ENCODE assay signal across 38 mouse cellular contexts in genomic region chr3:107688236-107688635, GRCm38 (mm10). TPM values are rescaled to one million over a fixed set of nuclear protein-coding genes. Genes with fewer than 3 reads are reported as not detected.
DNase-seq lines count a peak whose midpoint lies in the region; ATAC-seq and TF ChIP-seq lines count a peak whose summit lies in the region.
"Had no signal": no experiment of that assay in that cellular context is flagged by ENCODE, and none has a peak within 500 bp of the region (broad histone marks: within the 10 kb centered on the region; RNA-seq: fewer than 3 reads in every experiment).

No protein-coding gene starts in this region.

- H3K4me3 ChIP-seq in heart, postnatal 0 days (ENCODE audit: low read depth, low read length), result no peak overlapping the region
- no peak overlapping the region for H3K4me3 ChIP-seq in myocyte
- no peak overlapping the region for H3K4me3 ChIP-seq in forebrain, embryonic 11.5 days (ENCODE audit: low read depth, low read length)
- H3K4me3 ChIP-seq: embryonic facial prominence, embryonic 12.5 days; forebrain, embryonic 10.5 days; heart, embryonic 13.5 days; hindbrain, embryonic 12.5 days; limb, embryonic 10.5 days; limb, embryonic 15.5 days had no signal

- ATAC-seq in heart, postnatal 0 days (ENCODE audit: insufficient read depth, low read depth), result no peak
- no peak for ATAC-seq in forebrain, embryonic 11.5 days (replicated peaks; ENCODE audit: low FRiP score)
- ATAC-seq: forebrain, embryonic 16.5 days; intestine, embryonic 16.5 days; Patski had no signal

- no peaks in the 10 kb centered on the region for H3K27me3 ChIP-seq in heart, postnatal 0 days (ENCODE audit: control insufficient read depth, insufficient read depth, low read length)
- no peaks in the 10 kb centered on the region for H3K27me3 ChIP-seq in myocyte (ENCODE audit: control insufficient read depth, insufficient read depth, insufficient read length)
- H3K27me3 ChIP-seq in forebrain, embryonic 11.5 days (ENCODE audit: control insufficient read depth, insufficient read depth, low read length), result no peaks in the 10 kb centered on the region
- H3K27me3 ChIP-seq: embryonic facial prominence, embryonic 12.5 days; heart, embryonic 13.5 days; hindbrain, embryonic 12.5 days; limb, embryonic 15.5 days; Patski had no signal

- intact Hi-C loops in heart, postnatal 36 days (cut with DNase I), result no loop called here

- no peak overlapping the region for H3ac ChIP-seq in myocyte (ENCODE audit: control insufficient read depth, insufficient read length)

- no peak for TF ChIP-seq POLR2A in myocyte (IDR thresholded peaks at IDR 0.05; ENCODE audit: insufficient read length, low read depth)

- H3K9me3 ChIP-seq in heart, postnatal 0 days (replicated peaks; ENCODE audit: control insufficient read depth, low read length), result no peaks in the 10 kb centered on the region
- no peaks in the 10 kb centered on the region for H3K9me3 ChIP-seq in forebrain, embryonic 11.5 days (ENCODE audit: control insufficient read depth, low read length)
- H3K9me3 ChIP-seq: embryonic facial prominence, embryonic 12.5 days; forebrain, embryonic 10.5 days; G1E; heart, embryonic 13.5 days; hindbrain, embryonic 12.5 days; limb, embryonic 10.5 days; limb, embryonic 15.5 days had no signal

- no peak for TF ChIP-seq EP300 in heart, postnatal 0 days (IDR thresholded peaks at IDR 0.05; ENCODE audit: low read depth)

- 0 out of 2 replicates have a peak overlapping the region, but pooled peaks have one; percentile 1 for H3K27ac ChIP-seq in heart, postnatal 0 days (ENCODE audit: low read depth)
- H3K27ac ChIP-seq in forebrain, embryonic 11.5 days (ENCODE audit: low read depth, low read length), result no peak overlapping the region
- H3K27ac ChIP-seq: embryonic facial prominence, embryonic 12.5 days; forebrain, embryonic 10.5 days; heart, embryonic 13.5 days; hindbrain, embryonic 12.5 days; limb, embryonic 10.5 days; limb, embryonic 15.5 days; liver, embryonic 14.5 days had no signal

- H3K9ac ChIP-seq in heart, postnatal 0 days (replicated peaks; ENCODE audit: low read depth, low read length), result no peak overlapping the region
- no peak overlapping the region for H3K9ac ChIP-seq in forebrain, embryonic 11.5 days (ENCODE audit: low read length)
- H3K9ac ChIP-seq: embryonic facial prominence, embryonic 12.5 days; heart, embryonic 13.5 days; hindbrain, embryonic 12.5 days; limb, embryonic 15.5 days; liver, embryonic 14.5 days; lung, embryonic 14.5 days had no signal

- WGBS in heart, postnatal 0 days, result 28% methylated on average over 1 of the region's 1 CpGs
- 86% methylated on average over 1 of the region's 1 CpGs for WGBS in forebrain, embryonic 11.5 days

- peaks cover 38% of the 10 kb centered on the region for H3K4me1 ChIP-seq in heart, postnatal 0 days (ENCODE audit: control insufficient read depth, insufficient read depth)
- peaks cover 3% of the 10 kb centered on the region; the same call in 1 of the 2 replicates for H3K4me1 ChIP-seq in forebrain, embryonic 11.5 days (replicated peaks; ENCODE audit: control insufficient read depth, insufficient read depth, low read length)

- no peaks in the 10 kb centered on the region for H3K36me3 ChIP-seq in heart, postnatal 0 days (replicated peaks; ENCODE audit: control insufficient read depth, insufficient read depth, low read length)
- no peaks in the 10 kb centered on the region for H3K36me3 ChIP-seq in myocyte (ENCODE audit: control insufficient read depth, insufficient read depth)
- no peaks in the 10 kb centered on the region for H3K36me3 ChIP-seq in forebrain, embryonic 11.5 days (ENCODE audit: control insufficient read depth, insufficient read depth, low read length)
- H3K36me3 ChIP-seq: embryonic facial prominence, embryonic 12.5 days; heart, embryonic 13.5 days; hindbrain, embryonic 12.5 days; limb, embryonic 15.5 days had no signal

- peaks cover 100% of the 10 kb centered on the region for H3K79me2 ChIP-seq in myocyte (ENCODE audit: control insufficient read depth, insufficient read depth)

- TF ChIP-seq CTCF in heart, postnatal 0 days (IDR thresholded peaks at IDR 0.05; ENCODE audit: low read depth), result no peak

- peak; percentile 41 for DNase-seq in adrenal gland, adult 2 months
- DNase-seq in adrenal gland, adult 8-10 months, result no peak
- DNase-seq in heart, postnatal 0 days (ENCODE audit: low spot score), result no peak
- no peak for DNase-seq in heart, postnatal 36 days
- peak; percentile 72 for DNase-seq in 3T3-L1 (ENCODE audit: low read depth, low spot score)
- DNase-seq in forebrain, embryonic 11.5 days (ENCODE audit: low spot score), result no peak
- DNase-seq: cerebellum, adult 9-11 months; embryo, embryonic 11 days; kidney, postnatal 14 days; lung, embryonic 14.5 days; lung, postnatal 14 days; midbrain, embryonic 14.5 days; right cerebral cortex, postnatal 25 days; spleen, adult 18-20 months; thymus, postnatal 14 days had no signal

- H3K4me2 ChIP-seq in heart, postnatal 0 days (ENCODE audit: low read depth, low read length), result no peak overlapping the region
- H3K4me2 ChIP-seq in myocyte (ENCODE audit: low read depth), result peak overlapping the region; percentile 9
- H3K4me2 ChIP-seq in forebrain, embryonic 11.5 days (ENCODE audit: low read depth, low read length, severe bottlenecking), result no peak overlapping the region
- H3K4me2 ChIP-seq: embryonic facial prominence, embryonic 12.5 days; heart, embryonic 13.5 days; hindbrain, embryonic 12.5 days; limb, embryonic 15.5 days; lung, embryonic 14.5 days had no signal

TF ChIP-seq in myocyte, 11 proteins besides CTCF, POLR2A, EP300 and RAD21:
- TF ChIP-seq REST (IDR thresholded peaks at IDR 0.05; ENCODE audit: insufficient read depth, insufficient read length) (no peak), MYOD1 (IDR thresholded peaks at IDR 0.05; ENCODE audit: control insufficient read depth in 1 of 3, insufficient read length in 2 of 3, low read depth in 2 of 3) (no peak), MYOG (IDR thresholded peaks at IDR 0.05; ENCODE audit: control insufficient read depth in 1 of 3, insufficient read depth in 1 of 3, insufficient read length in 2 of 3, low read depth in 2 of 3) (no peak), TCF3 (IDR thresholded peaks at IDR 0.05; ENCODE audit: insufficient read length, low read depth) (no peak), SRF (IDR thresholded peaks at IDR 0.05; ENCODE audit: control insufficient read depth, insufficient read length, low read depth) (no peak), E2F4 (IDR thresholded peaks at IDR 0.05; ENCODE audit: insufficient read depth) (no peak), USF1 (IDR thresholded peaks at IDR 0.05; ENCODE audit: low read depth) (no peak), POLR2AphosphoS2 (IDR thresholded peaks at IDR 0.05; ENCODE audit: insufficient read length, low read depth) (no peak), MAX (IDR thresholded peaks at IDR 0.05; ENCODE audit: low read depth) (no peak), CEBPB (IDR thresholded peaks at IDR 0.05; ENCODE audit: insufficient read depth, poor library complexity, severe bottlenecking) (no peak), TCF12 (IDR thresholded peaks at IDR 0.05; ENCODE audit: insufficient read depth, poor library complexity, severe bottlenecking) (no peak)

RNA-seq across cellular contexts. Expression of gene Ahcyl1, which starts 8.1 kb away (rescaled TPM):
- total RNA-seq in adrenal gland, adult 2 months (2021), result 100 to 1,000 TPM; 218 to 230 TPM
- polyA plus RNA-seq in adrenal gland, adult 2 months (2012; rRNA removed), result 33.9 and 37.0 TPM in 2 replicates
- total RNA-seq in adrenal gland, adult 8-10 months (2022), result 100 to 1,000 TPM; 213 to 241 (median 234) TPM
- 19.2 and 32.0 TPM in 2 replicates for total RNA-seq in heart, postnatal 0 days (2014; rRNA removed; ENCODE audit: low replicate concordance)
- polyA plus RNA-seq in heart, postnatal 0 days (2015; fragmentation: Nextera tagmentation; extraction: Ambion mirVana), result 39.4 and 43.3 TPM in 2 replicates
- total RNA-seq in heart, postnatal 36 days (2021), result 10 to 100 TPM; 77.8 to 80.6 TPM
- polyA plus RNA-seq in myocyte (2012; fragmentation: generic; extraction: Trizol), result 51.0 TPM
- 122 and 127 TPM in 2 replicates for polyA plus RNA-seq in forebrain, embryonic 11.5 days (2014; fragmentation: Nextera tagmentation; extraction: Ambion mirVana)

RNA-seq across cellular contexts. Expression of gene Strip1, which starts 56.7 kb away (rescaled TPM):
- 10 to 100 TPM; 30.9 to 34.2 TPM for total RNA-seq in adrenal gland, adult 2 months (2021)
- polyA plus RNA-seq in adrenal gland, adult 2 months (2012; rRNA removed), result 39.4 and 41.6 TPM in 2 replicates
- 10 to 100 TPM; 30.1 to 40.2 (median 36.0) TPM for total RNA-seq in adrenal gland, adult 8-10 months (2022)
- 35.7 and 49.2 TPM in 2 replicates for total RNA-seq in heart, postnatal 0 days (2014; rRNA removed; ENCODE audit: low replicate concordance)
- 23.5 and 24.0 TPM in 2 replicates for polyA plus RNA-seq in heart, postnatal 0 days (2015; fragmentation: Nextera tagmentation; extraction: Ambion mirVana)
- total RNA-seq in heart, postnatal 36 days (2021), result 10 to 100 TPM; 19.3 to 20.5 TPM
- polyA plus RNA-seq in myocyte (2012; fragmentation: generic; extraction: Trizol), result 46.6 TPM
- polyA plus RNA-seq in forebrain, embryonic 11.5 days (2014; fragmentation: Nextera tagmentation; extraction: Ambion mirVana), result 92.2 and 100 TPM in 2 replicates

RNA-seq across cellular contexts. Expression of gene Gm10961, which starts 57.1 kb away (rescaled TPM):
- total RNA-seq in adrenal gland, adult 2 months (2021), result not detected
- not detected in 2 replicates for polyA plus RNA-seq in adrenal gland, adult 2 months (2012; rRNA removed)
- not detected for total RNA-seq in adrenal gland, adult 8-10 months (2022)
- not detected in 2 replicates for total RNA-seq in heart, postnatal 0 days (2014; rRNA removed; ENCODE audit: low replicate concordance)
- polyA plus RNA-seq in heart, postnatal 0 days (2015; fragmentation: Nextera tagmentation; extraction: Ambion mirVana), result not detected in 2 replicates
- total RNA-seq in heart, postnatal 36 days (2021), result not detected
- not detected for polyA plus RNA-seq in myocyte (2012; fragmentation: generic; extraction: Trizol)
- not detected in 2 replicates for polyA plus RNA-seq in forebrain, embryonic 11.5 days (2014; fragmentation: Nextera tagmentation; extraction: Ambion mirVana)
- total RNA-seq: adrenal gland, adult 18-20 months; adrenal gland, postnatal 4 days; G1E; gastrocnemius, adult 8-10 months; heart, postnatal 25 days; layer of hippocampus, adult 18-20 months; layer of hippocampus, postnatal 25 days; neutrophil, adult 5-6 weeks had no signal
- polyA plus RNA-seq: embryonic facial prominence, embryonic 12.5 days; forebrain, embryonic 10.5 days; forebrain, embryonic 16.5 days; G1E; gonadal fat pad, adult 2 months; heart, embryonic 13.5 days; hindbrain, embryonic 12.5 days; intestine, embryonic 16.5 days; limb, embryonic 10.5 days; limb, embryonic 15.5 days; liver, embryonic 14.5 days; lung, embryonic 14.5 days; midbrain, embryonic 14.5 days; neural tube, embryonic 11.5 days; Patski; stomach, embryonic 16.5 days; urinary bladder, adult 2 months had no signal

Comparison
In these comparisons a context has a peak if more than half of its experiments do, and no peak if none do; other contexts are left out.
1. DNase-seq: peak in adrenal gland, adult 2 months (single experiment) and 3T3-L1 (single experiment); none in adrenal gland, adult 8-10 months (single experiment), heart, postnatal 0 days (single experiment), heart, postnatal 36 days (0 of 2) and forebrain, embryonic 11.5 days (single experiment).